Comparison of ENCODE assay signal across 25 mouse cellular contexts in the genomic region with DNA sequence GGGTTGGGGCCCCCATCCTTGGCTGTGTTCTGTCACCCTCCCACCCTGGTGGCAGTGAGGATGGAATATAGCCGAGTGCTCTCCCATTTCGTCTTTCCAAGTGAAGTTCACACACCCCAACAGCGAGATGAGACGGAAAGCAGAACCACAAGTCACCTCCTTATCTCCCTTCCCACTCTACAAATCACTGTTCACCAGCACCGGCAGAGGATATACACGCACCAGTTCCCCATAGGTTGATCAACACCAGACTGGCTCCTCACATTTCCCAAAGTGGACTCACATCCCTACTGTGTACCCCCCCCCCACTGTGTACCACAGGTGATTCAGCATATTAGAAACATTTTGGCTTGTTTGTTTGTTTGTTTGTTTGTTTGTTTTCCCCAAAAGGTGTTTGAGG.
DNase-seq lines count a peak whose midpoint lies in the region; ATAC-seq lines count a peak whose summit lies in the region.
"Had no signal": no experiment of that assay in that cellular context is flagged by ENCODE, and none has a peak within 500 bp of the region (broad histone marks: within the 10 kb centered on the region; RNA-seq: fewer than 3 reads in every experiment).

No protein-coding gene starts in this region.

- intact Hi-C loops in heart, postnatal 14 days (cut with DNase I), result no loop called here

- no peak for DNase-seq in heart, postnatal 14 days
- no peak for DNase-seq in heart, postnatal 4 days
- no peak for DNase-seq in limb, embryonic 10.5 days (ENCODE audit: low spot score)
- DNase-seq: adrenal gland, postnatal 10 days; adrenal gland, postnatal 36 days; B cell, adult 2 months; cerebellum, adult 18-20 months; cerebellum, adult 9-10 months; cerebellum, postnatal 14 days; gastrocnemius, postnatal 10 days; gastrocnemius, postnatal 36 days; kidney, adult 11 months had no signal

- no peak overlapping the region for H3K9ac ChIP-seq in heart, embryonic 11.5 days (ENCODE audit: low read depth, low read length)
- no peak overlapping the region for H3K9ac ChIP-seq in heart, embryonic 14.5 days (ENCODE audit: low read length)
- no peak overlapping the region for H3K9ac ChIP-seq in limb, embryonic 15.5 days
- H3K9ac ChIP-seq: forebrain, embryonic 13.5 days; hindbrain, embryonic 13.5 days; intestine, embryonic 15.5 days had no signal

- no peaks in the 10 kb centered on the region for H3K27me3 ChIP-seq in heart, embryonic 11.5 days (ENCODE audit: control insufficient read depth, insufficient read depth, low read length)
- H3K27me3 ChIP-seq in heart, embryonic 14.5 days (ENCODE audit: control insufficient read depth, insufficient read depth, low read length), result no peaks in the 10 kb centered on the region
- H3K27me3 ChIP-seq in limb, embryonic 15.5 days, result no peaks in the 10 kb centered on the region
- no peaks in the 10 kb centered on the region for H3K27me3 ChIP-seq in limb, embryonic 10.5 days (ENCODE audit: low read depth, poor library complexity, severe bottlenecking)
- H3K27me3 ChIP-seq: CH12.LX; forebrain, embryonic 13.5 days; hindbrain, embryonic 13.5 days; intestine, embryonic 15.5 days; Patski had no signal

- no peak overlapping the region for H3K4me3 ChIP-seq in heart, embryonic 11.5 days (ENCODE audit: low read depth, low read length)
- H3K4me3 ChIP-seq in heart, embryonic 14.5 days (ENCODE audit: control insufficient read depth in 1 of 2, insufficient read depth in 1 of 2, low read depth in 1 of 2, low read length in 2 of 2), result no peak overlapping the region
- H3K4me3 ChIP-seq in limb, embryonic 15.5 days, result no peak overlapping the region
- H3K4me3 ChIP-seq in limb, embryonic 10.5 days, result no peak overlapping the region
- H3K4me3 ChIP-seq: forebrain, embryonic 10.5 days; forebrain, embryonic 13.5 days; hindbrain, embryonic 10.5 days; hindbrain, embryonic 13.5 days; intestine, embryonic 15.5 days had no signal

- peak overlapping the region; percentile 10; the same call in 1 of the 2 replicates for H3K4me2 ChIP-seq in heart, embryonic 11.5 days
- H3K4me2 ChIP-seq in heart, embryonic 14.5 days (ENCODE audit: low read length), result peak overlapping the region; percentile 18; the same call in 1 of the 2 replicates
- no peak overlapping the region for H3K4me2 ChIP-seq in limb, embryonic 15.5 days
- H3K4me2 ChIP-seq: forebrain, embryonic 13.5 days; hindbrain, embryonic 13.5 days; intestine, embryonic 15.5 days had no signal

- H3K27ac ChIP-seq in heart, embryonic 11.5 days (ENCODE audit: low read depth, low read length), result 0 out of 2 replicates have a peak overlapping the region, but pooled peaks have one; percentile 46
- H3K27ac ChIP-seq in heart, embryonic 14.5 days (replicated peaks in 1 of 2; ENCODE audit: control insufficient read depth in 1 of 2, insufficient read depth in 1 of 2, low read depth in 2 of 2, low read length in 2 of 2), result peak overlapping the region in 1 of 2 experiments; percentile 26; a peak in 1 of 4 replicates
- H3K27ac ChIP-seq in limb, embryonic 15.5 days, result no peak overlapping the region
- H3K27ac ChIP-seq in limb, embryonic 10.5 days, result no peak overlapping the region
- H3K27ac ChIP-seq: forebrain, embryonic 10.5 days; forebrain, embryonic 13.5 days; hindbrain, embryonic 10.5 days; hindbrain, embryonic 13.5 days; intestine, embryonic 15.5 days had no signal

- WGBS in heart, embryonic 11.5 days (ENCODE audit: insufficient replicate concordance), result 19% methylated on average over 6 of the region's 6 CpGs
- WGBS in heart, embryonic 14.5 days, result 7% methylated on average over 6 of the region's 6 CpGs
- WGBS in limb, embryonic 15.5 days, result 65% methylated on average over 6 of the region's 6 CpGs
- 58% methylated on average over 6 of the region's 6 CpGs for WGBS in limb, embryonic 10.5 days

- H3K9me3 ChIP-seq in heart, embryonic 11.5 days (replicated peaks; ENCODE audit: control insufficient read depth, low read length), result no peaks in the 10 kb centered on the region
- H3K9me3 ChIP-seq in heart, embryonic 14.5 days (ENCODE audit: control insufficient read depth, low read length), result no peaks in the 10 kb centered on the region
- H3K9me3 ChIP-seq in limb, embryonic 15.5 days, result no peaks in the 10 kb centered on the region
- no peaks in the 10 kb centered on the region for H3K9me3 ChIP-seq in limb, embryonic 10.5 days (replicated peaks)
- H3K9me3 ChIP-seq: forebrain, embryonic 10.5 days; forebrain, embryonic 13.5 days; G1E; hindbrain, embryonic 10.5 days; hindbrain, embryonic 13.5 days; intestine, embryonic 15.5 days had no signal

- ATAC-seq in heart, embryonic 11.5 days (replicated peaks; ENCODE audit: insufficient number of reproducible peaks, low FRiP score, low TSS enrichment), result no peak; the same call in 1 of the 2 replicates
- ATAC-seq in heart, embryonic 14.5 days (ENCODE audit: insufficient number of reproducible peaks, insufficient read depth, low FRiP score, low read depth), result no peak
- 0 out of 2 replicates have a peak, but pooled peaks have one; percentile 4 for ATAC-seq in limb, embryonic 15.5 days (ENCODE audit: insufficient number of reproducible peaks, low FRiP score, low TSS enrichment, low read depth)
- ATAC-seq: forebrain, embryonic 13.5 days; forebrain, embryonic 16.5 days; hindbrain, embryonic 16.5 days; intestine, embryonic 15.5 days; Patski had no signal

- no peaks in the 10 kb centered on the region for H3K36me3 ChIP-seq in heart, embryonic 11.5 days (ENCODE audit: control insufficient read depth, insufficient read depth, low read length)
- no peaks in the 10 kb centered on the region for H3K36me3 ChIP-seq in heart, embryonic 14.5 days (ENCODE audit: control insufficient read depth, insufficient read depth, low read length)
- no peaks in the 10 kb centered on the region for H3K36me3 ChIP-seq in limb, embryonic 15.5 days
- H3K36me3 ChIP-seq in limb, embryonic 10.5 days, result no peaks in the 10 kb centered on the region
- H3K36me3 ChIP-seq: forebrain, embryonic 10.5 days; G1E; hindbrain, embryonic 10.5 days; hindbrain, embryonic 13.5 days; intestine, embryonic 15.5 days had no signal

- peaks cover 12% of the 10 kb centered on the region for H3K4me1 ChIP-seq in heart, embryonic 11.5 days (ENCODE audit: control insufficient read depth, insufficient read depth, low read length)
- H3K4me1 ChIP-seq in heart, embryonic 14.5 days (ENCODE audit: control insufficient read depth in 2 of 2, insufficient read depth in 2 of 2, low read length in 2 of 2), result peaks cover 13 to 15% of the 10 kb centered on the region in 2 experiments
- no peaks in the 10 kb centered on the region for H3K4me1 ChIP-seq in limb, embryonic 15.5 days
- H3K4me1 ChIP-seq in limb, embryonic 10.5 days, result no peaks in the 10 kb centered on the region
- H3K4me1 ChIP-seq: hindbrain, embryonic 13.5 days; intestine, embryonic 15.5 days had no signal
